Comparison of ENCODE assay signal across 27 mouse cellular contexts in genomic region chr17:45881284-45881683, GRCm38 (mm10).
"Had no signal": no experiment of that assay in that cellular context is flagged by ENCODE, and none has a peak within 500 bp of the region (broad histone marks: within the 10 kb centered on the region; RNA-seq: fewer than 3 reads in every experiment).

No protein-coding gene starts in this region.

- H3K27ac ChIP-seq: gastrocnemius, adult 2 months; heart, embryonic 10.5 days; hindbrain, embryonic 10.5 days; hindbrain, embryonic 12.5 days; hindbrain, embryonic 15.5 days; hindbrain, postnatal 0 days; kidney, embryonic 15.5 days; kidney, postnatal 0 days; left cerebral cortex, adult 2 months; limb, embryonic 10.5 days; limb, embryonic 12.5 days; liver, embryonic 13.5 days had no signal

- H3K4me3 ChIP-seq: gastrocnemius, adult 2 months; heart, embryonic 10.5 days; heart, embryonic 12.5 days; hindbrain, embryonic 10.5 days; hindbrain, embryonic 12.5 days; hindbrain, embryonic 15.5 days; kidney, embryonic 15.5 days; left cerebral cortex, adult 2 months; limb, embryonic 10.5 days; limb, embryonic 12.5 days; liver, embryonic 13.5 days had no signal

- H3K4me2 ChIP-seq: heart, embryonic 12.5 days; hindbrain, embryonic 12.5 days; hindbrain, embryonic 15.5 days; kidney, embryonic 15.5 days; limb, embryonic 12.5 days; liver, embryonic 11.5 days; liver, embryonic 13.5 days had no signal

- H3K27me3 ChIP-seq: hindbrain, embryonic 15.5 days; kidney, embryonic 15.5 days; limb, embryonic 12.5 days had no signal

- ATAC-seq: hindbrain, postnatal 0 days; intestine, embryonic 16.5 days had no signal

- H3K36me3 ChIP-seq: heart, embryonic 10.5 days; heart, embryonic 12.5 days; hindbrain, embryonic 10.5 days; hindbrain, embryonic 12.5 days; hindbrain, embryonic 15.5 days; kidney, embryonic 15.5 days; limb, embryonic 10.5 days; limb, embryonic 12.5 days; liver, embryonic 13.5 days had no signal

- H3K9ac ChIP-seq: heart, embryonic 12.5 days; hindbrain, embryonic 12.5 days; hindbrain, embryonic 15.5 days; kidney, embryonic 15.5 days; limb, embryonic 12.5 days; liver, embryonic 13.5 days had no signal

- DNase-seq: gastrocnemius, adult 2 months; gastrocnemius, postnatal 10 days; gastrocnemius, postnatal 25 days; heart, adult 18-20 months; heart, postnatal 10 days; heart, postnatal 4 days; kidney, adult 11 months; kidney, adult 2 months; kidney, postnatal 14 days; kidney, postnatal 36 days; layer of hippocampus, adult 9-11 months; layer of hippocampus, postnatal 36 days; liver; liver, embryonic 13.5 days had no signal

- H3K9me3 ChIP-seq: heart, embryonic 10.5 days; hindbrain, embryonic 12.5 days; hindbrain, embryonic 15.5 days had no signal
